Mouse (Mus musculus): ENCODE measurements at regions not wholly inside any gene's neighbourhood (a gene's known extent, or its start where the extent isn't known, plus 50 kb on each side); places are given as distances from the start of the nearest gene placed in this dataset.

DNA sequence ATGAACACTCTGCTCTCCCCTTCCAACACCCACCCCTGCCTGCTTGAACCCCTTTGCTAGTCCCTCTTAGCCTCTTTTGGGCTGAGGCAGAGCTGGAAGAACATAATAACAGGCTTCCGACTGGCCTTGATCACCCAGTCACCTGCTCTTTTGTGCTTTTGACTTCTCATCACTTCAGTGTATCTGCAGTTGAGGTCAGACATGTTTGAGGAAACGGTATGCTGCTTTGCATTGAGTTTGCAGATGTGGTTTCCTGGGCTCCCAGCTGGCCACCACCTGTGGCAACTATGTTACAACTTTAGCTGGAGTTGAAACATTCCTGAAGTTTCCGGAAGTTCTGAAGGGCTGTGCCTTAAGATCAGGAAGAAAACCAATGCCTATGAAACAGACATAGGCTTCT lies 116.6 kb downstream of the Cdh26 start:
- TF ChIP-seq CTCF (IDR thresholded peaks at IDR 0.05; ENCODE audit: low read depth, low read length) (no peak), POLR2A (IDR thresholded peaks at IDR 0.05; ENCODE audit: extremely low read depth, insufficient read depth, low read length) (no peak)

All from liver, adult 2 months (tissue).